Mouse (Mus musculus): Measurements from ENCODE around the gene Phxr2. TPM values are rescaled to one million over a fixed set of nuclear protein-coding genes. Genes with fewer than 3 reads are reported as not detected.

Phxr2 gene
- polyA plus RNA-seq (2016; fragmentation: Nextera tagmentation; extraction: Ambion mirVana), result not detected in 2 replicates

DNA sequence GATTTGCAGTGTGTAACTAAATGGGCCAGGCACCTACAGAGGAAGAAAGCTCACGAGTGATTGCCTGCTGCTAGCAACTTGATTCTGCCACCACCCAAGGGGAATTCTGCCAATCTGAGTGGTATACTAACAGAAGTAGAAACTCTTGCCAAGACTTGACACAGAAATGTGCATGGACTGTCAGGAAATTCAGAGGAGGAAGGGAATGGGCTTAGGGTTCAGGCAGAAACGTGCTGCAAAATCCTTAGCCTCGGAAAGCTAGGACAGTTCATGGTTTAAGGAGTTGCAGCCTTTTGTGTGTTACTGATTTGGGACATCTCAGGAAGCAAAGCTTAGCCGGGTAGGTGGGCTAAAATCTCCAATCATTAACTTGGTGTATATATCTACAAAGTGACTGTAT, at the start of gene Phxr2:
TSS of gene Phxr2 (minus strand) at position 101 of the 400 bp plus-strand sequence.
- no peak within 1 kb of the TSS for H3K4me3 ChIP-seq
- H3K9ac ChIP-seq, result no peak within 1 kb of the TSS
- WGBS, result 84% methylated on average over 4 of the region's 4 CpGs
- no peaks in the 10 kb centered on the region for H3K9me3 ChIP-seq (replicated peaks)
- ATAC-seq (ENCODE audit: insufficient number of reproducible peaks, low FRiP score), result no peak
- peaks cover 5% of the 10 kb centered on the region for H3K4me1 ChIP-seq (replicated peaks)
- peaks cover 4% of the 10 kb centered on the region; the same call in 1 of the 2 replicates for H3K36me3 ChIP-seq
- H3K4me2 ChIP-seq, result no peak within 1 kb of the TSS
- H3K27ac ChIP-seq (ENCODE audit: poor library complexity, severe bottlenecking), result no peak within 1 kb of the TSS
- H3K27me3 ChIP-seq (replicated peaks), result no peaks in the 10 kb centered on the region

GRCm38 (mm10) chr10:99172906-99173507, 46.9 kb upstream of the Phxr2 start:
- 41% methylated on average over 7 of the region's 7 CpGs for WGBS
- no peak overlapping the region for H3K4me2 ChIP-seq
- ATAC-seq (ENCODE audit: insufficient number of reproducible peaks, low FRiP score), result no peak
- H3K4me3 ChIP-seq, result no peak overlapping the region
- peaks cover 30% of the 10 kb centered on the region for H3K4me1 ChIP-seq (replicated peaks)
- H3K36me3 ChIP-seq, result no peaks in the 10 kb centered on the region
- H3K27ac ChIP-seq (ENCODE audit: poor library complexity, severe bottlenecking), result peak overlapping the region; percentile 25; the same call in 1 of the 2 replicates
- H3K27me3 ChIP-seq (replicated peaks), result no peaks in the 10 kb centered on the region
- H3K9me3 ChIP-seq (replicated peaks), result no peaks in the 10 kb centered on the region
- H3K9ac ChIP-seq, result no peak overlapping the region

DNA sequence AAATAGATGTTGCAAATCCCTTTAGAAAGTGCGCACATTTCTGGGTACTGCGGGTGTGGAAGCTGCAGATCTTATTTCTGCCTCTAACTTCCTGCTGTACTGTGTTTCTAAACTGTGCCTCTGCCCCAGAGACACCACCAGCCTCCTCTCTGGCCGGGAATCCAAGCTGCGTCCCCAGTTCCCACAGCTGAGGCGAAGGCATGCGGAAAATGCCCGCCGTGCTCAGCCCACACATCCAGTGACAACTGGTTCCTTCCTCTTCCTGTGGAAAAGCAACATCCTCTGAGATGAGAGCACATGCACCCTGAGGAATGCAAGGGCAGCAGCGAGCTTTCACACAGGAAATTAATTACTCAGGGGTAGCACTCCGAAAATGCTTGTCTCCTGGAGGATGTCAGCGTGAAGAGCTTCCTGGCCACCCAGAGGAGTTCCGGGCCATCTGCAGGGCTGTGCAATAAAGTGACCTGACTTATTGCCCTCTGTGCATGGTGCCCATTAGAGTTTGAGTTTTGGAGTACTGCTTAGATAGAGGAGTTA, 45.9 kb upstream of the Phxr2 start:
- peak overlapping the region; percentile 33 for H3K4me3 ChIP-seq
- 8% methylated on average over 12 of the region's 12 CpGs for WGBS
- peak overlapping the region; percentile 48; the same call in 1 of the 2 replicates for H3K9ac ChIP-seq
- H3K4me1 ChIP-seq (replicated peaks), result peaks cover 30% of the 10 kb centered on the region
- peak; percentile 75 for ATAC-seq (ENCODE audit: insufficient number of reproducible peaks, low FRiP score)
- no peaks in the 10 kb centered on the region for H3K27me3 ChIP-seq (replicated peaks)
- H3K9me3 ChIP-seq (replicated peaks), result no peaks in the 10 kb centered on the region
- H3K27ac ChIP-seq (ENCODE audit: poor library complexity, severe bottlenecking), result peak overlapping the region; percentile 76
- peak overlapping the region; percentile 63 for H3K4me2 ChIP-seq
- no peaks in the 10 kb centered on the region for H3K36me3 ChIP-seq

DNA sequence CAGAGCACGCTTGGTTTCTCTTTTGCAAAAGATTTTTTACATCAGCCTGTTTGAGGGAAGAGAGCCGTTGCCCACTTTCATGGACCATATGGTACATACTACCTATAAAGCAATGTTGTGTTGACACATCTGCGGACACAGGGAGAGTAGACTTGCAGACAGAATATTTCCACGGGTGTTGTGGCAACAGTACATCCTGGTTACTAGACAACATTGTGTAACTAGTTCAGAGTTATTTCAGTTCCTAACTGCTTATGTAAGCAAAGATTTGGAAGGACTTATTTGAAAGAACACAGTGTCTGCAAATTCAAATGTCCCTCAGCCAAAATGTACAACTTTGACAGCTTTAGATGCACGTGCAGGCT, 43.6 kb upstream of the Phxr2 start:
- 58% methylated on average over 5 of the region's 5 CpGs for WGBS
- Histone ChIP-seq H3K9ac (no peak overlapping the region), H3K9me3 (replicated peaks) (no peaks in the 10 kb centered on the region), H3K27me3 (replicated peaks) (no peaks in the 10 kb centered on the region), H3K4me1 (replicated peaks) (peaks cover 47% of the 10 kb centered on the region), H3K27ac (ENCODE audit: poor library complexity, severe bottlenecking) (no peak overlapping the region), H3K36me3 (no peaks in the 10 kb centered on the region), H3K4me3 (no peak overlapping the region), H3K4me2 (no peak overlapping the region)
- ATAC-seq (ENCODE audit: insufficient number of reproducible peaks, low FRiP score), result 0 out of 2 replicates have a peak, but pooled peaks have one; percentile 20

- WGBS, result 72% methylated on average over 11 of the region's 11 CpGs
- no peak overlapping the region for H3K9ac ChIP-seq
- H3K4me2 ChIP-seq, result no peak overlapping the region
Observed at GRCm38 (mm10) chr10:99168840-99169764, 43.0 kb upstream of the Phxr2 start.

DNA sequence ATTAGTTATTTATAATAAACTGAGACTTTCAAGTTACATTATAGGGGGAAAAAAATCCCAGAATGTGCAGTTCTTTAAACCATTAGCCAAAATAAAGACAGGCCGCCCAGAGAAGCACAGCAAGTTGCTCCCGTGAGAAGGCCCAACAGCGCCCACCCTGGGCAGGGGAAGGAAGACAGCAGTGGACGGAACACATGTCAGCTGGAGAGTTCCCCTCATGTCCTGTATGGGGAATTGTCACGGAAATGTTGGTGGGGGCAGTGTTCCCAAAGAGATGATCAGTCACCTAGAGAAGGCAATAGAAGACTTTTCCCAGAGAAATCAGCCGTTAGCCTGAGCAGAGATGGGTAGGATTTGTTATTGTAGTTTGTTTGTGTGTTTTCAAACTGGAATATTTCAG, 42.3 kb upstream of the Phxr2 start:
- no peak overlapping the region for H3K4me2 ChIP-seq

More at GRCm38 (mm10) chr10:99168840-99169764, 43.0 kb upstream of the Phxr2 start:
- Histone ChIP-seq H3K9me3 (replicated peaks) (no peaks in the 10 kb centered on the region), H3K4me3 (no peak overlapping the region), H3K27ac (ENCODE audit: poor library complexity, severe bottlenecking) (peak overlapping the region; percentile 39; the same call in 1 of the 2 replicates), H3K27me3 (replicated peaks) (no peaks in the 10 kb centered on the region), H3K4me1 (replicated peaks) (peaks cover 48% of the 10 kb centered on the region), H3K36me3 (no peaks in the 10 kb centered on the region)
- ATAC-seq (ENCODE audit: insufficient number of reproducible peaks, low FRiP score), result peak; percentile 64

GRCm38 (mm10) chr10:99166392-99166791, 40.3 kb upstream of the Phxr2 start:
- H3K27ac ChIP-seq (ENCODE audit: poor library complexity, severe bottlenecking), result no peak overlapping the region
- H3K36me3 ChIP-seq, result no peaks in the 10 kb centered on the region
- no peak overlapping the region for H3K9ac ChIP-seq
- H3K4me1 ChIP-seq (replicated peaks), result peaks cover 35% of the 10 kb centered on the region
- no peaks in the 10 kb centered on the region for H3K9me3 ChIP-seq (replicated peaks)
- ATAC-seq (ENCODE audit: insufficient number of reproducible peaks, low FRiP score), result no peak
- no peak overlapping the region for H3K4me2 ChIP-seq
- H3K4me3 ChIP-seq, result no peak overlapping the region
- H3K27me3 ChIP-seq (replicated peaks), result no peaks in the 10 kb centered on the region
- 74% methylated on average over 3 of the region's 3 CpGs for WGBS

More for the DNA sequence above, 42.3 kb upstream of the Phxr2 start:
- Histone ChIP-seq H3K9ac (no peak overlapping the region), H3K27me3 (replicated peaks) (no peaks in the 10 kb centered on the region), H3K27ac (ENCODE audit: poor library complexity, severe bottlenecking) (no peak overlapping the region), H3K36me3 (no peaks in the 10 kb centered on the region), H3K4me3 (no peak overlapping the region), H3K4me1 (replicated peaks) (peaks cover 48% of the 10 kb centered on the region), H3K9me3 (replicated peaks) (no peaks in the 10 kb centered on the region)
- no peak for ATAC-seq (ENCODE audit: insufficient number of reproducible peaks, low FRiP score)
- 70% methylated on average over 6 of the region's 6 CpGs for WGBS

DNA sequence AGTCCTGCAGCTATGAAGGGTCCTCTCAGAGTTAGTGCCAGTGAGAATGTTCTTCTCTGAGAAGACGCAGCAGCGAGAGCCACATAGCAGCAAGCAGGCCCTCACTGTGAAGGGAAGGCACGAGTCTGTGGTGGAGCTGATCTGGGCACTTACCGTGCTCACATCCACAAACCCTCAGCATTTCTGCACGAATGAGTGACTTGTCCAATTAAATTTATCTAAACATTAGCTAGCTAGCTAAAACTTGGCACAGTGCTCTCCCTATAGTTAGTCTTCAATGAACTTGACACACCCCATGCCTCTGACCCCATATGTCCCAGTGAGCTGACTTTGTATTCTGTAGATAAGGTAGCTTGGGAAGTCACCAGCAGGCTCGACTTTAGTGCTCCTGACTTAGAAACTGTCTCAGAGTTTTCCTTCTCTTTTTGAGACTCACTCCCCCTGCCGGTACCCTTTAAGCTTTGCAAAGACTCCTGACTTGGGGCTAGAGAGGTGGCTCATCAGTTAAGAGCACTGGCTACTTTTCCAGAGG, 39.7 kb upstream of the Phxr2 start:
- H3K36me3 ChIP-seq, result no peaks in the 10 kb centered on the region; the same call in 1 of the 2 replicates
- 55% methylated on average over 7 of the region's 7 CpGs for WGBS
- H3K9ac ChIP-seq, result no peak overlapping the region
- no peaks in the 10 kb centered on the region for H3K9me3 ChIP-seq (replicated peaks)
- H3K4me1 ChIP-seq (replicated peaks), result peaks cover 30% of the 10 kb centered on the region
- peak overlapping the region; percentile 59 for H3K27ac ChIP-seq (ENCODE audit: poor library complexity, severe bottlenecking)
- no peak overlapping the region for H3K4me3 ChIP-seq
- H3K27me3 ChIP-seq (replicated peaks), result no peaks in the 10 kb centered on the region
- no peak for ATAC-seq (ENCODE audit: insufficient number of reproducible peaks, low FRiP score)
- no peak overlapping the region for H3K4me2 ChIP-seq

DNA sequence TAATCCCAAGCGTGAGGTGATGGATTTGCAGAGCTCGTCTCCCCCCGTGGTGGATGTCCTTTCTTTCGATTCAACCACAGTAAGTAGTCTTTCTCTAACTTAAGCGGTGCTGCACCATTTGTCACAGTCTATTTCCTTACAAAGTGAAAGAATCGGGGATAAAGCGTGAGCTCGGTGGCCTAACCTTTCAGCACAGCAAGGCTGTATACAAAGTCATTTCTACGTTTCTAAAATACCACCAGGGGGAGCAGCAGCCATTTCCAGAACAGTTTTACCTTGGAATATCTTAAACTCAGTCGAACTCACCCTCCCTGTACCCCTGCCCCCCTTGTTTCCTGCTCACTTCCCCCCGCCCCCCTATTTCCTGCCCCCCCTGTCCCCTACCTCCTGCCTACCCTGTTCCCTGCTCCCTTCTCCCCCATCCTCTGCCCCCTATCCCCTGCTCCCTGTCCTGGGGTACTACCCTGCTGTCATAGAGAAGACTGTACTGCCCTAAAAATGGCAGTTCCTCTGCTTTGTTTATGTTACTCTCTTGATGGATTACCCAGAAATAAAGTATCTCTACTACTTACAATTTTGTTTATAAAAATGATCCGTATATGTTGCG, 38.8 kb upstream of the Phxr2 start:
- Histone ChIP-seq H3K36me3 (no peaks in the 10 kb centered on the region; the same call in 1 of the 2 replicates), H3K4me3 (no peak overlapping the region), H3K9me3 (replicated peaks) (no peaks in the 10 kb centered on the region), H3K27me3 (replicated peaks) (no peaks in the 10 kb centered on the region), H3K27ac (ENCODE audit: poor library complexity, severe bottlenecking) (no peak overlapping the region), H3K9ac (0 out of 2 replicates have a peak overlapping the region, but pooled peaks have one; percentile 43), H3K4me2 (peak overlapping the region; percentile 25; the same call in 1 of the 2 replicates), H3K4me1 (replicated peaks) (peaks cover 26% of the 10 kb centered on the region)
- 43% methylated on average over 13 of the region's 13 CpGs for WGBS
- ATAC-seq (ENCODE audit: insufficient number of reproducible peaks, low FRiP score), result no peak; the same call in 1 of the 2 replicates

GRCm38 (mm10) chr10:99163002-99163401, 36.9 kb upstream of the Phxr2 start:
- Histone ChIP-seq H3K27ac (ENCODE audit: poor library complexity, severe bottlenecking) (no peak overlapping the region), H3K36me3 (peaks cover 4% of the 10 kb centered on the region; the same call in 1 of the 2 replicates), H3K4me1 (replicated peaks) (peaks cover 18% of the 10 kb centered on the region), H3K4me2 (no peak overlapping the region), H3K9ac (no peak overlapping the region), H3K4me3 (no peak overlapping the region), H3K27me3 (replicated peaks) (no peaks in the 10 kb centered on the region), H3K9me3 (replicated peaks) (0 out of 2 replicates have a peak, but pooled peaks cover 3% of the 10 kb centered on the region)
- no peak for ATAC-seq (ENCODE audit: insufficient number of reproducible peaks, low FRiP score)
- 85% methylated on average over 5 of the region's 5 CpGs for WGBS
